Mouse (Mus musculus) heart, postnatal 0 days (tissue): ENCODE measurements around the gene Cfap99.

Source experiments
- CTCF ChIP-seq: IDR thresholded peaks from 2 replicates; pipeline ENCODE4 v1.5.1; 2016; ENCODE audit warnings: antibody characterized with exemption, control low read depth, low read depth
- EP300 ChIP-seq: IDR thresholded peaks from 2 replicates; pipeline ENCODE4 v1.6.1; 2016; ENCODE audit warnings: antibody characterized with exemption, low read depth

DNA sequence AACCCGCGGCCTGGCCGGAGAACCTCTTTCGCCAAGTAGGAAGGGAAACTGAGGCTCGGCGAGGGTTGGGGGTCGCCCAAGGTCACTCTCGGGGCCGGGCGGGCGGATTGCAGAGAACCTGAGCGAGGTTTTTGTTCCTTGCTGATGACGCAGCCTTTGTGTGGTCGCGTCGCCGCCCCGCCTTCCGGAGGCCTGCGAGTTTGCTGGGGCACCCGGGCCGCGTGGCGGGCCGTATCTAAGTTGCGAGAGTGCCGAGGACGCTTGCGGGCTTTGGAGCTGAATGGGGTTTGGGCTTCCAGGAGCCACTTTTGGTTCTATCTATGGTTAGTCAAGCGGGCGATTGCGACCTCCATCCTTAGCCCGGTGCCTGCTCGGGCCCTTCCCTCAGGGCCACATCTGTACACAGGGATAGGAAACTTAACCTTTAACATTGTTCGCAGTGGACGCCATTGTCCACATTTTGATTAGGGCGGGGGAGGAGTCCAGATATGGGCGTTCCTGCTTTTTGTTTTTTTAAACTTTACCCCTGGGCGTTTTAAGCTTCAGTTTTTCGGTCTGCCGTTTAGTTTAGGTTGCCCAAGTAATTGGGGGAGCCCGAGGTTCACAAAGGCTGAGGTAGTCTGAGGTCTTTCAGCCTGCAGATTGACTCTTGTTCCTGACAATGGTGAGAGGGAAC is 48.5 kb downstream of the Cfap99 start:
- no peak for TF ChIP-seq CTCF
- peak; percentile 12; the same call in 1 of the 2 replicates for TF ChIP-seq EP300
